Mouse (Mus musculus) c-Kit-positive CD71-positive TER-119-negative erythroid progenitor cells, embryonic 14.5 days (primary cell): Measurements from ENCODE around the gene Sfxn5.

Experiments used
- DNase-seq: peaks from one replicate; pipeline ENCODE4 v3.0.0-alpha.2; 2013; ENCODE audit warnings: low read depth

The Sfxn5 gene

DNA sequence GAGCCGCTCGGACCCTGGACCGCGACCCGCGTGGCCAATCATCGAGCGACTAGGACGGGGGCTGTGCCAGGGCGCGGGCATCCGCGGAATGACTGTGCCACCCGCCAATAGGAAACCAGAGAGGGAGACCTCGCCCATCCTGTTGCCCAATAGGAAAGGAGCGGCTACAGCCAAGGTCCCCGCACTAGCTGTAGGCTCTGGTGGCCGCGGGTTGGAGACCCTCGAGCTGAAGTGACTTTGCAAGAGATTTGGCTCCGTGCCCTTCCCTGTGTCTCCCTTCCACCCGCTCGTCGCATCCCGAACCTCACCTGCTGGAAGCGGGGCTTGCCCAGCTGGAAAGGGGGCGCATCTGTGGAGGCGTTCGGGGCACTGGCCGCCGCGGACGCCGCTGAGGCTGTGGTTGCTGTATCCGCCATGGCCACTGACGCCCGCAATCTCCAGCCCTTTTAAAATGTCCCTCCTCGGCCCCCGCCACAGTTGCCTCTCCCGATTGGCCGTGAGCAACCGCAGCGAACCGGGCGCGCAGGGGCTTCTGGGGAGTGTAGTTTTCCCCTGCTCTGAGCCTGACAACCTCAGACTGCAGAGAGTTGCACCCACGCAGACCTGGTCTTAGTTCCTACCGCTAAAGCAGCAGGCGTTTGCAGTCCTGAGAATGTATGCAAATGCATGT is at the start of gene Sfxn5:
Gene Sfxn5, minus strand, starts transcription at position 423 of the 670 bp plus-strand sequence.
- DNase-seq: peak; percentile 88

DNA sequence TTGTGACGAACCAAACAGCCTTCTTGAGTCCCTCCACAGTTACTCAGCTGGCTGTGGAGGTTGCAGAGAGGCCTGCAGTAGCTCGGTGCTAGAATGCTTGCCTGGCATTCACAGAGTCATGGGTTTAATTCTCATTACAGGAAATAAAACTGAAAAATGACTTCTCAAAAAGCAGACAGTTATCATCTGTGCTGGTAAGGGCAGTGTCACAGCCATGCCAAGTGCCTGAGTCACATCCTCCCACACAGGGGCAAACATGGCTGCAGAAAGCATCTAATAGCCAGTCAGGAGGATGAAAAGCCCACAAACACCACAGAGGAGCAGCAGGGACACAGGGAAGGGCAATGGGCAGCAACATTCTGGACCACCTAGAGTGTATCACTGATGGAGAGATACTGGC is 49.6 kb upstream of the Sfxn5 start:
- DNase-seq: no peak

DNA sequence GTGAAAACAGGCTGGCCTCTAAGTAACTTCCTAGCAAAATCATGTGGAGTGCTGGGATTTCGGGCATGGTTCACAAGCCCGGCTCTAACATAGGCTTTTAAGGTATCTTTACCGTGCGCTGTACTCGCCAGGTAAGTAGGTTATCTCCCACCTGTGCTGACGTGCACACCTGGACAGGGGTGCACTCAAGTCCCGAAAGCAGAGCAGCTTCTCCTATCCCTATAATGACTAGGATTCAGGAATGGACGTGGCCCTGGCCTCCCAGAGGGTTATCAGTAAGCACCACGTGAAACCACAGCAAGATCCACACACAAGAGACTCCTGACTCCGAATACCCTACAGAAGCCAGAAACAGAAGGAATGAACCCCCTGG is 48.4 kb upstream of the Sfxn5 start:
- no peak for DNase-seq

DNA sequence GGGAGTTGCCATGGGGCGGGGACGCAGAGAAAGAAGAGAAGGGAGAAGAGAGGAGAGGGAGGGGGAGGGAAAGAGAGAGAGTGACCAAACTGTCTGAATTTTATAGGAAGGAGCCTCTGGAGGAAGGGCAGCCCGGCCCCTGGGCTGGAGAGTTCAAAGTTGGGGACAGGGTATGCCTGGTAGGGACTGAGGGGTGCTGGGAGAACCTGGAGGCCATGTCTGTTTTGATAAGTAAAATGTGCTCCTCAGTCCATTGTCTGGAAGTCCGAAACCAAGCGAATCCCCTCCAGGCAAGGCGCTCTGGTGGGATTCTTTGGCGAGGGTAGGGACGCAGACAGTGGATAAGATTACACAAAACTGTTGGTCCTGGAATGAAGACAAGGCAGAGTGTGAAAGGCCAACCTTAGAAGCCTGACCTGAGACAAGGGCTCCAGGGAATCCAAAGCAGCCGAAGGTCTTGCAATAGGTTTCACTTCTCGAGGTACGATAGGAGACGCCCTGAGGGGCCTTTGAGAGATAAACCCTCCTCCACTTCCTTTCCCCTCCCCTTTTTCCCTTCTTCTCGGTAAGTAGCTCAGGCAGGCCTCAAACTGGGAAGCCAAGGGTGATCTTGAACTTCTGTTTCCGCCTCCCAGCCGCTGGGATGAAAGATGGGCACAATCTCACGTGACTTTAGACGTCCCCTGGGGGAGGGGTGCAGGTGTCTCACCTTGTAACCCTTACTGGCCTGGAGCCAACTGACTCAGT is 47.9 kb upstream of the Sfxn5 start:
- DNase-seq: no peak

DNA sequence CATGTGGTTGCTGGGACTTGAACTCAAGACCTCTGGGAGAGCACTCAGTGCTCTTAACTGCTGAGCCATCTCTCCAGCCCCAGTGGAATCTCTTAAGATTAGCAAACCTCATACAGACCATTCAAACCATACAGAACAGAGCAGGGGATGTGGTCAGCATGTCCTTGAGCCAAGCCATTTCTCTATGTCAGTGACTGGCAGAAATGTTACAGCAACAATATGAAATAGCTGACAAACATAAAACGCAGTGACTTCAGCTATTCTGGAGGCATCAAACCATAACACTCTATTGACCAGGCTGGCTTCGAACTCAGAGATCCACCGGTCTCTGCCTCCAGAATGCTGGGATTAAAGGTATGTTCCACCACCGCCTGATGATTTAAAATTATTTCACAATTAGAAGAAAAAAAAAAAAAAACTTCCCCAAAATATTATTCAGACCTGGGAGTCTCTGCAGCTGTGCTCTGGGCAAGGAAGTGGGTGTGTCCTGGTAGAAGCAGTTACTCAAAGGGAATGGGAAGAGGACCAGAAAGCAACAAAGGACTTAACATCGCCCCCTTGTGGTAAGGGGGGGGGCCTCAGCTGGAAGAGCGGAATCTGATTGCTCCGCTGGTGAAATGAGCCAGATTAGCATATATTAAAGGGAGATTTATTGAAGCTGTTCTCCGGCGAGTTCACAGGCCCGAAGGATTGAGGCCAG is 47.1 kb upstream of the Sfxn5 start:
- DNase-seq: peak; percentile 76

DNA sequence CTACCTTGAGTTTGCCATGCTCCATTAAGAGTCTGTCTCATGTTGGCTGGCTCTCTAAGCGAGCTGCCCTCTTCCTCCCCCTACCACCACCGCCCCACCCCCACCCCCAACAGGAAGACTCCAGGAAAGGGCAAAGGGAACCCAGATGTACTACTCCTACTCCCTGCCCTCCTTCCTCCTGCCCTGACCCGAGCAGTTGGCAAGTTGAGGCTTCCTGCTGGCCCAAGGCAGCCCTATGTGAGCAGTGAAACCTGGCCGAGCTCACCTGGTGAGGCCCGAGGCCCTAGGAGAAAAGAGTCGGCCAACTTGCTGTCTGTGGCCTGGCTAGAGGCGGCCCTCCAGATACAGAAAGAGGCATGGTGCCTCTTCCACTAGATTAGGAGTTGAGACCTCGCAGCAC is 45.4 kb upstream of the Sfxn5 start:
- DNase-seq: no peak

DNA sequence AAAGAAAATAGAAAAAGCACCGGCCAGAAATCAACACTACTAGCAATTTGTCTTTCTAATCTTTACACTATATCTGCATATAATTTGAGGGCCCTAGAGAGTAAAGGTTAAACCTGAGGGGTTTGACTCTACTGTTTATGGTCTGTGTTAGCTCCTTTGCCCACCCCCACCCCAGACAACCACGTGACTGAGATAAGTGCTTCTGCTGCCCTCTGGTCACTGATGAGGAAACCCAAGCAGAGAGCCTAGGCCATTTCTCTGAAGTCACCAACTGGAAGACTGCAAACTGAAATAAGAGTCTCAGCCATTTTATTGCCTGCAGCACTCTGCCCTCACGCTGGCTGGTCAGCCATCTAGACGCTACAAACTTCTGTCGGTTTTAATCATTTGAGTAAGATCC is 44.7 kb upstream of the Sfxn5 start:
- no peak for DNase-seq

DNA sequence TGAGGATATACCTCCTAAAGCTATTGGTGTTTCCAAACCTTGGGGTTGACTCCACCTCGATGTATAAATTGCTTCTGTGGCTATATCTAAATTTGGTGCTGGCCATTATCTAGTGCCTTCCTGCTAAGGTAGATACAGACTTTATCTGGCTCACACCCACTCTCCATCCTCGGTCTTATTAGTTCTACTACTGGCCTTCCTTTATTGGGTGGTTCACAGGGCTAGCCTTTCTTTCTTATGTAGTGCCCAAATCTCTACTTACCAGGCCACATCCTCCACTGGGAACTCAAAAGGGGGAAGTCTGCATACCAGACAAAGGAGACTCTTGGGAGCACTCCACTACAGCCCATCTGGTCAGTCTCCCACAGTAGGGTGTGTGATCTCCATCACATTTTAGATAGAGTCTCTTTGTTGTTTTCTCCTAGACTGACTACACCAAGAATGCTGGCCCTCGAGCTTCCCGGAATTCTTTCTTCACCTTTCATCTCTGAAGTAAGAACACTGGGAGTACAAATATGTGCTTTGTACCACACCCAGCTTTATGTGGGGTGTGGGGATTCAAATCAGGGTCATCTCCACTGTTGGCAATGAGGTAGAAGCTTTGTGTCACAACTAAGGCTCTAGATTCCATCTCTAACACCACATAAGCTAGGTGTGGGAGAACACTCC is 44.0 kb upstream of the Sfxn5 start:
- peak; percentile 50 for DNase-seq

DNA sequence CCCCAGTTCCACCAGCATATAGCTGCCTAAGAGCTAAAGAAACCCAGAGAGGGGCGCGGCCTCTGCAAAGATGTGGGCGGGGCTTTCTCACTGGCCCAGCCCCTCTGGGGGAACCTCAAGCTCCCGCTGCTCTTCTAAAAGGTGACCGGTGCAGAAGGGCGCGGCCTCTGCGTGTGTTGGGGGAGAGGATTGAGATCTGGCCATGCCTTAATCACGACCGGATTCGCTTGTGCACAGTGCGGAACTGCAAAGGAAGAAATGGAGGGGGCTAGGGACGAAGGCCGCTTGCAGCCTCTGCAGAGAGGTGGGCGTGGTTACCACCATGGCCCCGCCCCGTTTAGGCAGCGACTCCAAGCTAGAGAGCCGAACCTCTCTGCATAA is 41.5 kb upstream of the Sfxn5 start:
- DNase-seq: peak; percentile 96

DNA sequence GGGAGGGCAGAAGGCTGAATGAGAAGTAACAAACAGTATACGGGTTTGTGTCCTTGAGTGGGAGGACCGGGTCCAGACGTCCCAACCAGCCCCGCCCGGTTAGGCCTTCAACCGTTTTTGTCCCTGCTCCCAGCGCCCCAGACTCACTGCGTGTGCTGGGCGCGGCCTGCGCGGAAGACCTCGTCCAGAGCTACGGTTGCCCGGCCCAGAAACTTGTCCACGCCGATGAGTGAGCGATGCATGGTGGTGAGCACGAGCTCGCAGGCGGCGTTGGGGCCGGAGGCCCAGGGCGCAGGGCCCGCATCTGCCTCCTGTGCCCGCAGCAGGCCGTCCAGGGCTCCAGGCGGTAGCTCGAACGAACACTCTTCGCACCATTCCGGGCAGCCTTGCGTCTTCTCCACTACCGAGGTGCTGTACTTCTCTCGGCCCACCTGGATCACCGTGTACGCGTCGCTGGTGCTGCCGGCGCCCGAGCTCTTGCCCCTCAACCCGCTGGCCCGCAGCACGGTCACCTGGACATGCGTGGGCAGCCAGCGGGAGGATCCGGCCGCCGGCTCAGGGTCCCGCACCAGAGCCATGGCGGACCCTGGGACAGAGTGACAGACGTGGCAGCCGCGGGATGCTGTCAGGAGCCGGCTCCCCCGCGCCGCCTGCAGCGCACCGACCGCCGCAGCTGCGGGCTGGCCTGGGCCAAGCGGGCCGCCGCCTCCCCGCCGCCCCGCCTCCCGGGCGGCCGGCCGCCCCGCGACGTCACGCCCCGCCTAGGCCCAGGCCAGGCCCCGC is 40.9 kb upstream of the Sfxn5 start, which contains the start of gene Rab11fip5:
Gene Rab11fip5, minus strand, starts transcription at position 684 of the 783 bp plus-strand sequence.
- no peak for DNase-seq

DNA sequence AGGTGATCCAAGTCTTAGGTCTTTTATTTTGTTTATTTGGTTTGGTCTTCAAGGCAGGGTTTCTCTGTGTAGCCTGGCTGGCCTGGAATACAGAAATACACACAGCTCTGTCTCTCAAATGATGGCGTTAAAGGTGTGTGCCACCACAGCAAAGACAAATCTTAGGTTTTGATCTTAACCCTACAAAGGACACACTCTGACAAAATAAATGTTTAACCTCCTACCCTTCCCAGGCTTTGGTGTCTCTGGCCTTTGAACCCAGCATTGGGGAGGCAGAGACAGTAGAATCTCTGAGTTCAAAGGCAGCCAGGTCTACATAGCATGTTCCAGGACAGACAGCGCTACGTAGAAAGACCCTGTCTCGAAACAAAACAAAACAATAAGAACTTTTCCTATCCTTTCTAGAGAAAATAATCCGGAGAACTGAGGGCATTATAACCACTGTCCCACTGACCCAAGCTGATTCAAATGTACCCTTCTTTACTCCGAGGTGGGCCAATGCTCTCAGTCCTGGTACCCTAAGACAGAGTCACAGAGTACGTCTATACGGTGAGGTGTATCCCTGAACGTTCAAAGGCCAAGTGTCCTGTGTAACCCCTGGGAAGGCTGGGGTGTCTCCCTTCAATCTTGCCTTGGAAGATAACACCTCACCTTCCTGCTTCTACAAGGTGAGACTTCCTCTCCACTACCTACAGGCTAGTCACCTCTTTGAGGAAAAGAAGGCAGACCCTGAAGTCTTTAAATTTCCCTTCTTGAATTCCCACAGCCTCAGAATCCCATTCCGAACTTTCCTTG is 40.0 kb upstream of the Sfxn5 start:
- DNase-seq: no peak

DNA sequence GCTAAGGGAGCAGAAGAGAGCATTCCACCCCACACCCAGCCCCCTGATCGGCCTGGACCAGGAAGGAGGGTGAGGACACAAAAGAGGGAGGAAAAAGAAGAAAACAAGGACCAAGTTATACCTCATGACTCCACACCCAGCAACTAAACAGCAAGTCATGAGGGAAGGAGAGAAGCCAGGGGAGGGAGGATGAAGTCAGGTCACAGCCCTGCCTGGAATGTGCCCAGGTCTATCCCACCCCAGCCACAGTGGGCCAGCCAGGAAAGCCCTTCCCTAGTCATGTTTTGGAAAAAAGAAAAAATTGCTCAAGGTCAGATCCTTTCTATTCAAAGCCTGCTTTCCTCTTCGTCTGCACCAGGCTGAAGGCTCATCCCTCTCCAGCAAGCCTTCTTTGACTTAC is 39.3 kb upstream of the Sfxn5 start:
- DNase-seq: no peak

DNA sequence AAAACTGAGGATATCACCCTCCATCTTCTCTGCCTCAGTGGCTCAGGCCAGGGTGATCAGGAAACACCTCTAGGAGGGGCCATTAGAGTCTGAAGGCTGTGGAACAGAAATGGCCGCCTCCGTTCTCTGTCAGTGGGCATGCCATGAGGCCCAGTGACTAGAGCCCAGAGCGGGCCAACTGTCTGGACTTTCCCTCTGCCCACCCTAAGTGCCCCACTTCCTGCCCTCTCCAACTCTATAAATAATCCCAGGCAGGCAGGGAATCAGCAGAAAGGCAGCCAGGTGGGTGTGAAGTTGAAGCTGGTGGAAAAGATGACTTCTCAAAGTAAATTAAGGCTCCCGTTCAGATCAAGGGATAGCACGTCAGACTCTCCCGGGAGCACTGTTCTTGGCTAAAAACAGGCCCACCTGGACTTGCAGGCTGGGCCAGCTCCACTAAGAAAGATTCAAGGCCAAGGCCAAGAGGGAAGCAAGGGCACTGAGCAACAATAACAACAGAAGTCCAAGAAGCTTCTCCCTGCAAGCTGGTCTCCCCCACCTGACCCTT is 38.7 kb upstream of the Sfxn5 start:
- no peak for DNase-seq

DNA sequence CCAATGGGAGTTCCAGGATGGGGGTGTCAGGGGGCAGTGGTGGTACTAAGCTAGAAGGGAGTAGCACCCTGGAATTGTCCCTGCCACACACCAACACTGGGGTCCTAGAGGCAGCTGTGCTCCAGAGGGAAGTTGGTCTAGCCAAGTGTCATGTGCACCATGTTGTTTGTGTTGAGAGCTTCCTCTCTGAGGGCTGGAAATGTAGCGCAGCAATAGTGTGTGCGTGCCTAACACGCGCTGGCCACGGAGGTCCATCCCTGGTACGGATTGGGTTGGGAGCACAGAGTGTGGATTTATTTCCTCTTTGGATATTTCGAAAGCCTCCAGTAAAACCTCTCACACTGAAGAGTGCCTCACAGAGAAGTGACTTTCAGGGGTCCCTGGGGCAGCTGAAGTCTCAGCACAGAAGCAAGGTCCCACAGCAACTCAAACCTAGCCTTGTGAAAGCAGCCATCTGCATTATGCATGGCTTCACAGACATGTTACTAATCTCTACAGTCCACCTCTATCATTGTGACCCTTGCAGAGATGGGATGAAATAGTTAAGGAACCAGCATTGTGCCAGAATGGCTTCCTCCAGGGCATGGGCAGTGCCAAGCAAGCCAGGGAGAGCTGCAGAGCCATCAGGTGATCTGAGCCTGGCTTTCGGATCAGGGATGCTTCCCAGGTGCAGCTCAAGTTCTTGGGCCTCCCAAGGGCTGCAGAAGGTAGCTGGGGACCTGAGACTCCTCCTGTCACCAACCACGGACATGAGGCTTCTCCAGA is 37.6 kb upstream of the Sfxn5 start:
- no peak for DNase-seq

DNA sequence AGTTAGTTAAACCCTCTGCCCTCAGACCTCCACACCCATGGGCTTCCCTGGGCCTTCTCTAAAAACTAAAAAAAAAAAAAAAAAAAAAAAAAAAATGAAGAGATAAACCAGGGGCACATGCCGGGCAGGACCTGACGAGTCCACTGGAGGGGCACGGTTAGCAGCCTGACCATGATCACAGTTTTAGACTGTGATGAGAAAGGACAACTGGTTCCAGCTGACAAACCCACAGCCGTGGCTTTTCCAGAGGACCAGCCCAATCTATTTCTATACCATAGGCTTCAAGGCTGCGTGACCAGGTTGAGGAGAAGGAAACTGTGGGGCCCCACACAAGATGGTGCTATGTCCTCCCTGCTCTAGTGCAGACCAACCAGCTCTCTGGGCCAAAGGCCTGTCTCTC is 36.8 kb upstream of the Sfxn5 start:
- DNase-seq: no peak

DNA sequence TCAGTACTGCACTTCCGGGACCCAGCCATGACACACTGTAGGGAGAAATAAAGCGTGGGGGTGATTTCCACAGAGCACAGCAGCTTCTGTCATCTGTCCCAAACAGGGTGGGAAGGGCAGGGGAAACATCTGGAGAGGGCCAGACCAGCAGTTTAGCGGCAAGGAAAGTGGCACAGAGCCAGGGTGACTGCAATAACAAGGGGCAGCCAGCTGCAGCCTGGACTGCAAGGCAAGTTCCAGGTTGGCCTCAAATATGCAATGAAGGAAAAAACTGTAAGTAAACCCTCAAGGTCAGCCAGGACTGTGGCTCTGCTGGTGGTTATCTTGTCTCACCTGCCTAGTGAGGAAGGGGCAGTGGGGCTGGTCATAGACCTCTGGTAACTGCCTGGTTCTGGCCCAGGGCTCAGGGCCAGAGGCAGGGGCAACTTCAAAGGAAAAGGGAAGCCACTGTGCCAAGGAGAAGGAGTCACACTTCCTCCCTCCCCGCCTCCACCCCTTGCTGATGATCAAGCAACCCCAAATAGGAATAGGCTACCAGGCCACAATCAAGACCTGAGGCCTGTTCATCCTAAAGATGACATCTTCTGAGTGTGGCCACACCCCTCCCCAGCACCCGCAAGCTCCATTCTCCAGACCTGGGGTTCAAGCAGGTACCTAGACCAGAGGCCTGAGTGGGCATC is 36.1 kb upstream of the Sfxn5 start:
- DNase-seq: no peak

DNA sequence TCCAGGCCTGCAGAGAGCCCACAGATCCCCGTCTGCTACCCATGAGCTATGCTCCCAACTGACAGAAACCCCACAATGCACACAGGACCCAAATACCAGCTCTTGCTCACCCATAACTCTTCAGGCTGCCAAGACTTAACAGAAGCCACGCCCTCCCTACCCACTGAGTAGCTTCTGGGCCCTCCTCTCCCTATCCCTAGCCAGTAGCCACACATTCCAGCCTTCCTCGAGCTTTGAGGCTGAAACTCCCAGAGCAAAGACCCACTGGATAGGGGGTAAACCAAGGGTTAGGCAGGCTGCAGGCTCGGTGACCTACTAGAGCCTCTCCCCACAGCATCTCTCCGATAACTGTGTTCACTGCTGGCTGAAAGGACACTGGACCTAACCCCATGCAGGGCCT is 35.5 kb upstream of the Sfxn5 start:
- DNase-seq: no peak

DNA sequence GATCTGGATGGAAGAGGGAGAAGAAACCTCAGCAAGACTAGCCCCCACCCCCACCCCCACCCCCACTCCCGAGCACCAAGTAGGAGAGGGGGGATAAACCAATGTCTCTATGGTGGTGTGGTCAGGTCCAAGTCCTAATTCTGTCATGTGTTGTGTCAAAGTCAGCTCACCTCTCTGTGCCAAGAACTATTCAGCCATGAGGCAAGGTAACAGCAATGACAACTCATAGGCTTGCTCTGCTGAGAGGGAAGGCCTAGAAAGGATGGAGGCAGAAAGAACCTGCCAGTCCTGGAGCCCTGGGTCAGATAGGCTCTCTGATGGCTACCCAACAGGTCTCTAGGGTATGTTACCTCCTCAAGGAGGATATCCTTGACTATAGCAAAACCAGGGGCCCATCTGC is 34.9 kb upstream of the Sfxn5 start:
- DNase-seq: no peak

DNA sequence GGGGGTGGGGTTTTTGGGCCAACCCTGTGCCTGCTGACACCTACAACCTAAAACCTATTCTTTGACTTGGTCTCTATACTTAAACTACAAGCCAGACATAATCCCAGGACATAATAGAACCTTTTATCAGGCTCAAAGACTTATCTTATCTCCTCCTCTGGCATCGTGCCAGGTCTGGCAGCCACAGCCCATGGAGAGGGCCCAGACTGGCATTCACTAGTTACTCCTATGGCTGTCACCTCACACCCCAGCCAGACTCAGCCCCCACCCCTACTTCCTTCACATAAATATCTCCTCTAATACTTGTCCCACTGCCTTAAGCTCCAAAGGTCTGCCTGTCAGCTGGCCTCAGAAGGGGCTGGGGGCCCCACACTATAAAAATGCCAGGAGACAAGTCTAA is 33.2 kb upstream of the Sfxn5 start:
- DNase-seq: no peak
